Mouse (Mus musculus) liver, embryonic 11.5 days (tissue): Measurements from ENCODE around the gene AC161166.1. TPM values are rescaled to one million over a fixed set of nuclear protein-coding genes. Genes with fewer than 3 reads are reported as not detected.
A peak's percentile ranks its signal among the peaks of the same experiment; 100 is the strongest.

Experiments
- ATAC-seq: fragments of 200-750 bp; cut with Nextera tagmentation; replicated peaks from 2 replicates; pipeline ENCODE4 v1.8.0; 2017; ENCODE audit warnings: moderate number of reproducible peaks, mild to moderate bottlenecking, moderate TSS enrichment, moderate library complexity; ENCODE audit not compliant: low FRiP score
- DNase-seq: peaks from one replicate; pipeline ENCODE4 v3.0.0-alpha.2; 2017; ENCODE audit warnings: low spot score
- H3K27ac ChIP-seq: fragments of 300-500 bp; sonication (generic); 2 replicates; pipeline ENCODE4 v1.5.1; 2014; ENCODE audit warnings: mild to moderate bottlenecking, low read depth, low read length, control low read depth
- H3K27me3 ChIP-seq: fragments of 300-500 bp; sonication (generic); replicated peaks from 2 replicates; pipeline ENCODE4 v1.6.1; 2014; ENCODE audit warnings: low read length, mixed read lengths; ENCODE audit not compliant: control insufficient read depth, insufficient read depth
- H3K36me3 ChIP-seq: fragments of 300-500 bp; sonication (generic); 2 replicates; pipeline ENCODE4 v1.6.1; 2014; ENCODE audit warnings: mild to moderate bottlenecking, low read length, moderate library complexity, mixed read lengths; ENCODE audit not compliant: control insufficient read depth, insufficient read depth
- H3K4me1 ChIP-seq: fragments of 300-500 bp; sonication (generic); replicated peaks from 2 replicates; pipeline ENCODE4 v1.6.1; 2014; ENCODE audit warnings: low read length, mixed read lengths; ENCODE audit not compliant: control insufficient read depth, insufficient read depth
- H3K4me2 ChIP-seq: fragments of 300-500 bp; sonication (generic); 2 replicates; pipeline ENCODE4 v1.6.1; 2014; ENCODE audit warnings: mild to moderate bottlenecking, control low read depth, moderate library complexity
- H3K4me3 ChIP-seq: fragments of 300-500 bp; sonication (generic); 2 replicates; pipeline ENCODE4 v1.5.1; 2014; ENCODE audit warnings: low read depth, low read length, control low read depth
- H3K9ac ChIP-seq: fragments of 300-500 bp; sonication (generic); 2 replicates; pipeline ENCODE4 v1.6.1; 2014; ENCODE audit warnings: low read depth, low read length, control low read depth
- H3K9me3 ChIP-seq: fragments of 300-500 bp; sonication (generic); 2 replicates; pipeline ENCODE4 v1.6.1; 2016; ENCODE audit warnings: low read length, inconsistent platforms, mixed read lengths; ENCODE audit not compliant: control insufficient read depth
- WGBS: fragments of 180-500 bp; shearing (Covaris S2); extraction: QIAGEN DNeasy Blood & Tissue Kit; methylation state at CpG from one replicate; pipeline ENCODE4 v1.1.7; 2014; 5-methylcytosine and 5-hydroxymethylcytosine counted together
- polyA plus RNA-seq: library from polyadenylated mRNA; unstranded; fragments of >200 nt; fragmentation: Nextera tagmentation; extraction: Ambion mirVana; gene quantifications from 2 replicates; pipeline ENCODE4 v1.2.1, GENCODE M21; 2014

AC161166.1 gene
- polyA plus RNA-seq, 1 experiment from 2014 or later = not detected

DNA sequence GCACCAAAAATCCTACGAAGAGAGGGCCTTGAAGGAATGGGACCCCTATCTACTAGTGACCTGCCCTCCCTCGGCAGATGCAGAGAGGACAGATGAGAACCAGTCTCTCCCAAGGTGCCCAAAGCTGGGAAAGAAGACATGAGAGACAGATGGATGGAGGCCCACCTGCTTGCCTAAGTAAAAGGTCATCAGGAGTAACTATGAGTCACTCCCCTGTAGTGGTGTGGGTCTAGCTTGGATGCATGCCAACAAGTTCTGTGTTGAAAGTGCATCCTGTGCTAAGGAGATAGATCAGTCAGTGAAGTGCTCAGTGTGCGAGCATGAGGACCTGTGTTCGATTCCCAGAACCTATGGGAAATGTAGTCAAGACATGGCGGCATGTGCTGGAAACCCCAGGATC lies 33.3 kb downstream of the AC161166.1 start:
- Histone ChIP-seq H3K9ac (no peak overlapping the region), H3K27ac (no peak overlapping the region), H3K4me3 (no peak overlapping the region), H3K27me3 (peaks cover 47% of the 10 kb centered on the region), H3K36me3 (no peaks in the 10 kb centered on the region), H3K4me2 (no peak overlapping the region), H3K9me3 (no peaks in the 10 kb centered on the region), H3K4me1 (peaks cover 10% of the 10 kb centered on the region)
- 78% methylated on average over 5 of the region's 5 CpGs for WGBS
- no peak for ATAC-seq
- DNase-seq = no peak

DNA sequence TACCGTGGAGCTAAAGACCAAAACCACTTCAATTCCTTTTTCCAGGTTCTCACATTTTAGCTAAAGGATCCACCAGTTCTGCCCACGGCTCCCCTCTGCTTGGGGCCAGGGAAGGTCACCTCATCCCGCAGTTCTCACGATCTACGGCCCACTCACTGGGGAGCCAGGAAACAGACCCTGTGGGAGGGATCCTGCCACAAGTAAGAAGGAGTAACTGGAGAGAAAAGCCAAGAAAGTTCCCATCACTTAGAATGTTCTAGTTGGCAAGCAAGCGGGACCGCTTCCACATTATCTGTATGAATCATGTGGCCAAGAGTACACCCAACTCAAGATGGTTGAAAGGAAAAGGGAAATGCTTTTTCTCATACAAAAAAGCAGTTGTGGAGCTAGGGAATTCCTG lies 35.4 kb downstream of the AC161166.1 start:
- peaks cover 8% of the 10 kb centered on the region; the same call in 1 of the 2 replicates for H3K4me1 ChIP-seq

DNA sequence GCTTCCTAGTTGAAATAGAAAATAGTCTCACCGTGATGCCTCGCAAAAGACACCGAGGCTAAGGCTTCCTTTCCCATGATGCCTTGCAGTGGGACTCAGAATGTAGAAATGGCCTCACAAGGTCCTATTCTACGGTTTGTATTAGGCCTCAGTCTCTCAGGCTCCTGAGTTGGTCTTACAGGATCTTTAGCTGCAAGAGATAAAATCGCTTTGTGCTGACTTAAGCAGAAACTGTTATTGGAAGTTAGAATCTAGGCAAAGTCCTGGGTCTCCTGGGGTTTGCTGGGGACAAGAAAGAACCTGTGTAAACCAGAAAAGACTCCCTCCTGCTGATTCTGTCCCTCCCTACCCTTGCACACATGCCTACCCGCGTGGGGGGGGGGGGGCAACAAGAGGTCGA lies 35.9 kb downstream of the AC161166.1 start:
- Histone ChIP-seq H3K9me3 (no peaks in the 10 kb centered on the region), H3K4me2 (no peak overlapping the region), H3K27ac (no peak overlapping the region), H3K27me3 (peaks cover 26% of the 10 kb centered on the region), H3K36me3 (no peaks in the 10 kb centered on the region), H3K4me1 (peaks cover 4% of the 10 kb centered on the region; the same call in 1 of the 2 replicates), H3K9ac (no peak overlapping the region), H3K4me3 (no peak overlapping the region)
- 76% methylated on average over 8 of the region's 8 CpGs for WGBS
- no peak for DNase-seq
- ATAC-seq = no peak

More for the DNA sequence above, 35.4 kb downstream of the AC161166.1 start:
- no peak overlapping the region for H3K4me3 ChIP-seq
- no peak overlapping the region for H3K9ac ChIP-seq
- DNase-seq (no peak), ATAC-seq (no peak)
- no peaks in the 10 kb centered on the region for H3K9me3 ChIP-seq
- no peaks in the 10 kb centered on the region for H3K36me3 ChIP-seq
- H3K27ac ChIP-seq = no peak overlapping the region
- 83% methylated on average over 7 of the region's 7 CpGs for WGBS
- H3K27me3 ChIP-seq = peaks cover 31% of the 10 kb centered on the region
- no peak overlapping the region for H3K4me2 ChIP-seq

- WGBS = 60% methylated on average over 21 of the region's 21 CpGs
- H3K9ac ChIP-seq = no peak overlapping the region
- peaks cover 12% of the 10 kb centered on the region for H3K27me3 ChIP-seq
- H3K4me1 ChIP-seq = no peaks in the 10 kb centered on the region
- no peaks in the 10 kb centered on the region; the same call in 1 of the 2 replicates for H3K36me3 ChIP-seq
- DNase-seq (no peak), ATAC-seq (no peak)
- H3K4me2 ChIP-seq = no peak overlapping the region
- no peaks in the 10 kb centered on the region for H3K9me3 ChIP-seq
- H3K4me3 ChIP-seq = no peak overlapping the region
- H3K27ac ChIP-seq = no peak overlapping the region
These were observed 37.3 kb downstream of the AC161166.1 start for GRCm38 (mm10) chr7:24474811-24475506.

- DNase-seq (no peak), ATAC-seq (peak; percentile 54; the same call in 1 of the 2 replicates)
- no peak overlapping the region for H3K4me2 ChIP-seq
- H3K4me1 ChIP-seq = no peaks in the 10 kb centered on the region
- peaks cover 2% of the 10 kb centered on the region for H3K36me3 ChIP-seq
- no peaks in the 10 kb centered on the region for H3K9me3 ChIP-seq
- H3K27me3 ChIP-seq = peaks cover 5% of the 10 kb centered on the region
- 56% methylated on average over 10 of the region's 10 CpGs for WGBS
- H3K27ac ChIP-seq = no peak overlapping the region
- no peak overlapping the region for H3K4me3 ChIP-seq
- no peak overlapping the region for H3K9ac ChIP-seq
These were observed 38.2 kb downstream of the AC161166.1 start for GRCm38 (mm10) chr7:24473913-24474529.

- DNase-seq (no peak), ATAC-seq (no peak)
- H3K9ac ChIP-seq = no peak overlapping the region
- 71% methylated on average over 7 of the region's 7 CpGs for WGBS
- no peaks in the 10 kb centered on the region for H3K9me3 ChIP-seq
- H3K4me2 ChIP-seq = no peak overlapping the region
- H3K27me3 ChIP-seq = no peaks in the 10 kb centered on the region
- H3K4me1 ChIP-seq = no peaks in the 10 kb centered on the region
- peaks cover 2% of the 10 kb centered on the region for H3K36me3 ChIP-seq
- no peak overlapping the region for H3K4me3 ChIP-seq
- H3K27ac ChIP-seq = no peak overlapping the region
These were observed 39.3 kb downstream of the AC161166.1 start for GRCm38 (mm10) chr7:24472937-24473336.

GRCm38 (mm10) chr7:24472442-24472841 lies 39.8 kb downstream of the AC161166.1 start:
- no peak overlapping the region for H3K4me3 ChIP-seq
- no peak overlapping the region for H3K4me2 ChIP-seq
- no peaks in the 10 kb centered on the region for H3K27me3 ChIP-seq
- no peaks in the 10 kb centered on the region for H3K4me1 ChIP-seq
- no peak overlapping the region for H3K27ac ChIP-seq
- no peak for ATAC-seq
- no peak for DNase-seq
- H3K9ac ChIP-seq = no peak overlapping the region
- 80% methylated on average over 6 of the region's 6 CpGs for WGBS
- peaks cover 2% of the 10 kb centered on the region for H3K36me3 ChIP-seq
- no peaks in the 10 kb centered on the region for H3K9me3 ChIP-seq

- Histone ChIP-seq H3K36me3 (peaks cover 2% of the 10 kb centered on the region), H3K9ac (no peak overlapping the region), H3K4me2 (no peak overlapping the region), H3K27ac (no peak overlapping the region), H3K27me3 (no peaks in the 10 kb centered on the region), H3K4me1 (no peaks in the 10 kb centered on the region), H3K4me3 (no peak overlapping the region), H3K9me3 (no peaks in the 10 kb centered on the region)
- 90% methylated on average over 7 of the region's 7 CpGs for WGBS
- no peak for DNase-seq
- ATAC-seq = no peak
These were observed 41.9 kb downstream of the AC161166.1 start for GRCm38 (mm10) chr7:24470356-24470755.

GRCm38 (mm10) chr7:24469126-24469525 lies 43.1 kb downstream of the AC161166.1 start:
- H3K4me1 ChIP-seq = no peaks in the 10 kb centered on the region
- peaks cover 2% of the 10 kb centered on the region for H3K36me3 ChIP-seq
- H3K4me2 ChIP-seq = no peak overlapping the region
- no peaks in the 10 kb centered on the region for H3K9me3 ChIP-seq
- H3K27ac ChIP-seq = no peak overlapping the region
- H3K27me3 ChIP-seq = no peaks in the 10 kb centered on the region
- H3K9ac ChIP-seq = no peak overlapping the region
- no peak overlapping the region for H3K4me3 ChIP-seq
- ATAC-seq (no peak), DNase-seq (no peak)
- 82% methylated on average over 3 of the region's 3 CpGs for WGBS
